Mouse (Mus musculus) midbrain, embryonic 10.5 days (tissue): ENCODE results near the gene Snx18. TPM values are rescaled to one million over a fixed set of nuclear protein-coding genes. Genes with fewer than 3 reads are reported as not detected.

Experiments used
- DNase-seq: peaks from one replicate; pipeline ENCODE4 v3.0.0-alpha.2; 2017; ENCODE audit warnings: low spot score
- H3K27ac ChIP-seq: fragments of 300-500 bp; sonication (generic); replicated peaks from 2 replicates; pipeline ENCODE4 v1.5.1; 2016; ENCODE audit warnings: mild to moderate bottlenecking
- H3K27me3 ChIP-seq: fragments of 300-500 bp; sonication (generic); 2 replicates; pipeline ENCODE4 v1.6.1; 2016; ENCODE audit warnings: low read depth, mild to moderate bottlenecking; ENCODE audit not compliant: poor library complexity, severe bottlenecking
- H3K36me3 ChIP-seq: fragments of 300-500 bp; sonication (generic); 2 replicates; pipeline ENCODE4 v1.6.1; 2016; ENCODE audit warnings: mild to moderate bottlenecking, moderate library complexity
- H3K4me1 ChIP-seq: fragments of 300-500 bp; sonication (generic); 2 replicates; pipeline ENCODE4 v1.6.1; 2016
- H3K4me3 ChIP-seq: fragments of 300-500 bp; sonication (generic); 2 replicates; pipeline ENCODE4 v1.5.1; 2016; ENCODE audit warnings: mild to moderate bottlenecking, moderate library complexity
- H3K9me3 ChIP-seq: fragments of 300-500 bp; sonication (generic); replicated peaks from 2 replicates; pipeline ENCODE4 v1.6.1; 2016; ENCODE audit warnings: mild to moderate bottlenecking
- WGBS: fragments of 180-500 bp; shearing (Covaris S2); methylation state at CpG from one replicate; pipeline ENCODE4 v1.1.7; 2016; 5-methylcytosine and 5-hydroxymethylcytosine counted together
- polyA plus RNA-seq: library from polyadenylated mRNA; unstranded; fragments of >200 nt; fragmentation: Nextera tagmentation; extraction: Ambion mirVana; gene quantifications from 2 replicates; pipeline ENCODE4 v1.2.1, GENCODE M21; 2016

Gene Snx18
- polyA plus RNA-seq, 1 experiment from 2014 or later: 13.0 TPM

DNA sequence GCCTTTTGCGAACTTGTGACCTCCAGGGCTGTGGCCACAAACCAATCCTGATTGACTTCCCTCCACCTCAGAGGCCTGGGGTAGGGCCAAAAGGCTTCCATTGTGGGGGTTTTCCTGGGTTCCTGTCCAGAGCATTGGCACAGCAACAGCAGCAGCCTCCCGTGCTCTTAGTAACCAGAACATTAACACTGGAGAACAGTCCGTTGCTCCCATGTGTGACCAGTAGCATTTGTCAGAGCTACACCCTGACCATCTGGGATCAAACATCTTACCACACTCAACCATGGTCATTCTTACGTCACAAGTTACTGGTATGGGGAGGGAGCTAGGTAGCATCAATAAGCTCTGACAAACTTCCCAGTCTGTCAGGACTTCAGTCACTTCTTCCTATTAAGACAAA is 28.1 kb downstream of the Snx18 start:
- no peak overlapping the region for H3K4me3 ChIP-seq
- 94% methylated on average over 4 of the region's 4 CpGs for WGBS

DNA sequence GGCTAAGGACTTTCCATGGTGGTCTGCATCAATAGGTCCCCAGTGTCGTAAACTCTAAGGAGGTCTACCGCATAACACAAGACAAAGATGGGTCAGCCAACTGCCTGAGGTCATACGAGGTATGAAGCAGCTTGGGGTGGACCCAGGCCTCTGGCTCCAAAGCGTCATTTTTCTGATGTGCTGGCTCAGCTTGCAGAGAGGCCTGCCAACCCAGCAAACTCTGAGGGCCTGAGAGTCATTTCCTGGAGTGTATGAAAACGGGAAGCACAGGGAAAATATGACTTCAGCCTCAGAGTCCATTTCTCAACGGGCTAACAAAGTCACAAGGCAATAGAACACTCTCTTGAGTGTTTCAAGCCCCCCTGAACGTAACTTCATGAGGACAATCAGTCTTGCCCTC is 28.9 kb downstream of the Snx18 start:
- no peaks in the 10 kb centered on the region for H3K9me3 ChIP-seq
- no peak overlapping the region for H3K27ac ChIP-seq
- WGBS: 91% methylated on average over 7 of the region's 7 CpGs
- no peaks in the 10 kb centered on the region; the same call in 1 of the 2 replicates for H3K27me3 ChIP-seq
- H3K4me1 ChIP-seq: peaks cover 25% of the 10 kb centered on the region
- H3K36me3 ChIP-seq: peaks cover 43% of the 10 kb centered on the region
- no peak for DNase-seq
- no peak overlapping the region for H3K4me3 ChIP-seq

More for the DNA sequence above, 28.1 kb downstream of the Snx18 start:
- Histone ChIP-seq H3K36me3 (peaks cover 46% of the 10 kb centered on the region), H3K27ac (no peak overlapping the region), H3K27me3 (no peaks in the 10 kb centered on the region; the same call in 1 of the 2 replicates), H3K9me3 (no peaks in the 10 kb centered on the region), H3K4me1 (peaks cover 25% of the 10 kb centered on the region)
- no peak for DNase-seq

DNA sequence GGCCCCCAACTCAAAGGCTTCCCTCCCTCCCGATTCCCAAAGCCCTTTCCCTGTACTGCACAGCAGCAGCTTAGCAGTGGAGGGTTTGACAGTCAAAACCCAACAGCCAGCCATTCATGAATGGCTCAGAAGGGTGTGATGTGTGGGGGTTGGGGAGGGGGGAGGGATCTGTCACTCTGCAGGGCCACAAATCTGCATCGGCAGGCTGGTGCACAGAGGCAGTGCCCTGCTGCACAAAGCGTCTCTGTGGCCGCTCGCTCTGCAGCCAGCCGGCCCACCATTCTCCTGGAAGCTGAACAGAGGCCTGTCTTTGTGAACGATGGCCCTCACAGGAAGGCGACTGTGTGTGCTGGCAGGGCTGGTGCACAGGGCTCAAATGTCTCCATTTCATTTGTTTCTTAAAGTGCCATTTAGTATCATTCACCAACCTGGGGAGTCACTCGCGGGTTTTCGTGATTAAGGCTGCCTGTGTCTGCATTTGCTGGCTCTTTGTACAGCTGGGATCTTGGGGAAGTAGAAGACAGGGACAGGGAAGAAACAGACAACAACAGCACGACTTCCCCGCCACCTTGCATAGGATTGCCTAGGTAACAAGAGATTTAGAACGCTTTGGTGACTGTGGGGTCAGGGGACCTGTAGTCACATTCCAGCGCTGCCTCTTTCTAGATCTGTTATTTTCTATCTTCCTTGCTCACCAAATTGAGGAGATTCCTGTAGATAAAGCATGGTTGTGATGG is 31.0 kb downstream of the Snx18 start:
- no peaks in the 10 kb centered on the region; the same call in 1 of the 2 replicates for H3K27me3 ChIP-seq
- peaks cover 24% of the 10 kb centered on the region for H3K36me3 ChIP-seq
- peak overlapping the region; percentile 26 for H3K4me3 ChIP-seq
- peak overlapping the region; percentile 84 for H3K27ac ChIP-seq
- 10% methylated on average over 15 of the region's 15 CpGs for WGBS
- DNase-seq: peak; percentile 77
- H3K9me3 ChIP-seq: no peaks in the 10 kb centered on the region
- peaks cover 25% of the 10 kb centered on the region for H3K4me1 ChIP-seq

DNA sequence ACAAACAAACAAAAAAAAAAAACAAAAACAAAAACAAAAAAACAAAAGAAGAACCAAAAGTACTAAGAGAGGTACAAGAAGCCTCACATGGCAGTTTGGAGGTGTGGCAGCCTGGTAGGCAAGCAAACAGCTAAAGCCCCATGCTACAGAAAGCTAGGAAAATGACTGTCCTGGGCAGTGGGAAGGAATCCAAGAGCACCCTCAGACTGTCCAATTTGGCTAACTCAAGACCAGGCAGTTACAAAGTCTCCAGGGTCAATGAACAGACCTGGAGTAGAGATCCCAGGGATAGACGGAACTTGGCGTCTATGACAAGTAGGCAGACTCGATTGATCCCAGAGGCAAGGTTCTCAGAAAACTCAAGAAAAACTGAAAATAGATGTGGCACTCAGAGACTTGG is 32.8 kb downstream of the Snx18 start:
- 97% methylated on average over 3 of the region's 3 CpGs for WGBS
- Histone ChIP-seq H3K36me3 (peaks cover 6% of the 10 kb centered on the region), H3K27me3 (no peaks in the 10 kb centered on the region; the same call in 1 of the 2 replicates)

DNA sequence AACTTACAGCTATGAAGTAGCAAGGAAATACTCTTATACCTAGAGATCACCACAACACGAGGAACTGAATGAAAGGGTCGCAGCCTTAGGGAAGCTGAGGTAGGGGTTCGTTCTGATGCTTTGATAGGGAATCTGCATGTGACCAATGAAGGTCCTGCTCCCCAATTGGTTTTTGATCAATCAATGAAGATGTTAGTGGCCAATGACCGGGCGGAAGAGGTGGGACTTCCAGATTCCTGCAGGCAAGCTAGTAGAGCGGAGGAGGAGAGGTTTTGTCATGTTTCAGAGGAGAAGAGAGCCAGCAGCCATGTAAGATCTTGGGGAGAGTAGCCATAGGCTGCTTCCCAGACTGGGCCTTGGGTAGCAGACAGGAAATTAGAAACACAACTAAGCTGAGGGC is 33.9 kb downstream of the Snx18 start:
- no peak for DNase-seq
- WGBS: 66% methylated on average over 6 of the region's 6 CpGs
- no peaks in the 10 kb centered on the region for H3K9me3 ChIP-seq
- H3K36me3 ChIP-seq: no peaks in the 10 kb centered on the region
- peaks cover 25% of the 10 kb centered on the region for H3K4me1 ChIP-seq
- H3K27me3 ChIP-seq: no peaks in the 10 kb centered on the region; the same call in 1 of the 2 replicates
- no peak overlapping the region for H3K4me3 ChIP-seq
- no peak overlapping the region for H3K27ac ChIP-seq

More for the DNA sequence above, 32.8 kb downstream of the Snx18 start:
- H3K27ac ChIP-seq: no peak overlapping the region
- DNase-seq: no peak
- H3K9me3 ChIP-seq: no peaks in the 10 kb centered on the region
- peaks cover 25% of the 10 kb centered on the region for H3K4me1 ChIP-seq
- H3K4me3 ChIP-seq: no peak overlapping the region

DNA sequence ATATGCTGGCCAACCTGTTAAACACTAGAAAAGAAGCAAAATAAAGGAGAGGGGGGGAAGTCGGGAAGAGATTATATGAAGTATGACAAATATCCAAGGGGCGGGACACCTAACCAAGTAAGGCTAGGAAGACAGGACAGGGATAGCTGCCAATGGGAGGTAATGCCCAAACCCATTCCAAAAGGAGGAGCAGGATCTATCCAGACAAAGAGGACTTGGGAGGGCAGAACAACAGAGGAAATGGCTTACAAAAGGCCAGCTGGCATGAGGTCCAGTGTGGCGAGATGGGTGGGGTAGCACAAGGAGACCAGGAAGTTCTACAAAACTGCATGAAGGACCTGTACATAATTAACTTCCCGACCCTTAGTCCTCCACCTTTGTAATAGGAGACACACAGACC is 34.8 kb downstream of the Snx18 start:
- no peak overlapping the region for H3K27ac ChIP-seq
- H3K36me3 ChIP-seq: no peaks in the 10 kb centered on the region
- H3K4me1 ChIP-seq: peaks cover 25% of the 10 kb centered on the region
- no peak overlapping the region for H3K4me3 ChIP-seq
- no peaks in the 10 kb centered on the region; the same call in 1 of the 2 replicates for H3K27me3 ChIP-seq
- WGBS: 79% methylated on average over 4 of the region's 4 CpGs
- DNase-seq: no peak
- H3K9me3 ChIP-seq: no peaks in the 10 kb centered on the region

DNA sequence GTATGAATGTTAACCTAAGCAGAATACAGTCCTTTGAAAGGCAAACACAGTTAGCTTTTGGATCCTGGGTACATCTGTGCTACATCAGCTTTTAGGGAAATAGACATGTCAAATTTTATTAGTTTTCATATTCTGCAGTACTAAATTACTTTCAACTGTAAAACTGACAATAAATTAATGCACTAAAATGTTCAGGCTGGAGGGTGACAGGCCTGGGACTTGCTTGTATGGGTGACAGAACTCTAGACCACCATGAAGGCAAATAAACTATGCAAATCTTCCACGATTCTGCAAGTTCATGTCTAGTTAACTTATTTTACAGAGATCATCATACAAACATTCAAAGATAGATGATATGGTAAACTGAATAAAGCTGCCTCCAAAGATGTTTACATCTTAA is 36.3 kb downstream of the Snx18 start:
- Histone ChIP-seq H3K9me3 (no peaks in the 10 kb centered on the region), H3K27me3 (no peaks in the 10 kb centered on the region; the same call in 1 of the 2 replicates), H3K4me1 (peaks cover 11% of the 10 kb centered on the region), H3K4me3 (no peak overlapping the region), H3K27ac (no peak overlapping the region), H3K36me3 (no peaks in the 10 kb centered on the region)
- 85% methylated on average over 1 of the region's 1 CpGs for WGBS
- no peak for DNase-seq

DNA sequence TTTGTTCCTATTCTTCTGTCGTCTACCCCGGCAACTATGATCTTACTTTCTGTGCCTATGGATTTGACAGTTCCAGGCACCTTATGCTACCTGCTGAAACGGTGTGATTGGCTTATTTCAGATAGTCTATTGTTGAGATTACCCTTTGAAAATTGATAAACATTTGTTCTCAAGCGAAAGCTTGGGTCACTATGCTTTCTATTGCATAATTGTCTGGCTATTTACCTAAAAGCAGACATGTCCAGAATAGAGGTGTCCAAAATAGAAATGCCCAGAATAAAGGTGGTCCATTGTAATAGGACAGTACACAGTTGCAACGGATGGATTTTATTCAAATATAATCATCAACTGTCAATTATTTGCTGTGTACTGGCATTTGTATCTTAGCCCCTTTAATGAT is 36.9 kb downstream of the Snx18 start:
- no peak overlapping the region for H3K4me3 ChIP-seq
- no peak for DNase-seq
- H3K4me1 ChIP-seq: peaks cover 5% of the 10 kb centered on the region
- no peaks in the 10 kb centered on the region for H3K36me3 ChIP-seq
- no peak overlapping the region for H3K27ac ChIP-seq
- 88% methylated on average over 5 of the region's 5 CpGs for WGBS
- H3K9me3 ChIP-seq: no peaks in the 10 kb centered on the region
- H3K27me3 ChIP-seq: no peaks in the 10 kb centered on the region; the same call in 1 of the 2 replicates

DNA sequence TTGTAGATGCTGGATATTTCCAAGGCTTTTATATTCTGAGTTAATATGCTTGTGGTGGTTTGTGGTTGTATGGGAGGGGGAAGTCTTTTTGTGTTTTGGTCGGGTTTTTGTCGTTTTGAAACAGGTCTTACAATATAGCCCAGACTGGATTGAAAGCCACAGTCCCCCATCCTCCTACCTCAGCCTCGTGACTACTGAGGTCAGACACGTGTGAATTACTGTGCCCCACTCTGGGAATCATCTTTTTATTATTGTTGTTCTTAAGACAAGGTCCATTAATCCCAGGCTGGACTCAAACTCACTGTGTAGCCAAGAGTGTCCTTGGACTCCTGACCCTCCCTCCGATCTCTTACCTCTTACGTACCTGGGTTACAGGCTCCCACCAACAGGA is 38.0 kb downstream of the Snx18 start:
- Histone ChIP-seq H3K4me3 (no peak overlapping the region), H3K27me3 (no peaks in the 10 kb centered on the region), H3K27ac (no peak overlapping the region), H3K4me1 (no peaks in the 10 kb centered on the region), H3K9me3 (no peaks in the 10 kb centered on the region), H3K36me3 (no peaks in the 10 kb centered on the region)
- WGBS: 84% methylated on average over 6 of the region's 6 CpGs
- no peak for DNase-seq

DNA sequence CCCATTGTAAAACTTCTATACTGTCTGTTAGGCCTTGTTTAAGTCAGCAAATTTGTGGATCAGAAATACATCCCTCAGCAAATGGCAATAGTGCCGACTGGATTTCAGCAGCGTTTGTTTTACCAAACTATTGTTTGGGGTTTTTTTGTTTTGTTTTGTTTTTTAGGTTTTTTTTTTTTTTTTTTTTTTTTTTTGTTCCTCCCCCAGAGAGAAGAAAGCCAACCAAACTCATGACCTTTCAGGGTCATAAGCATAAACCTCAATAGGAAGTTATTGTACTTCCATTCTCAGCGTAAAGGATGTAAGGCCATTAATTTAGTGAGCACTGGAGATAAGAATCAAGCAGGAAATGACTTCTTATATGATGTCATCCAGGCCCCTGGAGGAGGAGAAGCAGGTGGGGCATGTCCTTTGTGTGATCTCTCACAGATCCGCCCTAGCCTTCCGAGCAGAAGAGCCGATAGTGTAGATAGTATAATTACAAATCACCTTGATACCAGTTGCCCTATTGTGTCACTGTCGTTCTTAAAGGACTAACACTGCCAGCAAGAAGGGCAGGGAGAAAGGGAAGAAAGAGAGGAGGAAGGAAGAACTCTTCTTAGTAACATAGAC is 38.5 kb downstream of the Snx18 start:
- no peak for DNase-seq
- no peaks in the 10 kb centered on the region for H3K36me3 ChIP-seq
- no peaks in the 10 kb centered on the region for H3K9me3 ChIP-seq
- H3K4me1 ChIP-seq: no peaks in the 10 kb centered on the region
- H3K27me3 ChIP-seq: no peaks in the 10 kb centered on the region
- WGBS: 78% methylated on average over 7 of the region's 7 CpGs
- H3K27ac ChIP-seq: no peak overlapping the region
- no peak overlapping the region for H3K4me3 ChIP-seq

DNA sequence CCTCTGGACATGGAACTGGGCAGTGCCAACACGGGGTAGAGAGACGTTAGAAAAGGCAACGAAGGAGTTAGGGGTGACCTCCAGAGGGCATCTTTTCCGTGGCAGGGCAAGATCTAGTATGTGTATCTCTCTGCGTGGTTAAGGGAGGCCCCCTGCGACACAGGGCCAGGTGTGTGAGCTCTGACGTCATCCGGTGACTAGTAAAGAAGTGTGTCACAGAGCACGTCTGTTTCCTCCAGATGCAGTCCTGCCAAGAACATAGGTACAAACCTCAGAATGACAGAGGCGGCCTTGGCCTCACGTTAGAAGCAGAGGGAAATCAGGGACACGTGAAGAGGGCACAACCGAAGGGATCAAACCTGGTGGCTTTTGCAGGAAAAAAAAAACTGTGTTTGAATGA is 44.1 kb downstream of the Snx18 start:
- no peak for DNase-seq

DNA sequence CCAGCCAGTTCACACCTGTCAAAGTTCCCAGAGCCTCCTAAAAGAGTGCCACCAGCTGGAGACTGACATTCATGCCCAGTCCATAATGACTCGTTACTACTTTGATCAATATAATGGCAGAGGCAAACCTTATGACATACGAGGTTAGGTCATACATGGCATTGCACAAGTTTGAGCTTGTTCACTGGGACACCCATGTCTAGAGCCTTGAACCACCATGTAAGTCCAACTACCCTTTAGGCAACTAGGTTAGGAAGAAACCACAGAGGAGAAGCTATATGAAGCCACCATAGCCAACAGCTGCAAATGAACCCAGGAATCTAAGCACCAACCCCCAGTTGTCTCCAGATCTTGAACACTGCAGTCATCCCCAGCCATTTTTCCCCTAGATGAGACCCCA is 45.0 kb downstream of the Snx18 start:
- DNase-seq: no peak
- no peaks in the 10 kb centered on the region for H3K9me3 ChIP-seq
- no peaks in the 10 kb centered on the region for H3K36me3 ChIP-seq
- no peaks in the 10 kb centered on the region for H3K4me1 ChIP-seq
- H3K4me3 ChIP-seq: no peak overlapping the region
- no peaks in the 10 kb centered on the region for H3K27me3 ChIP-seq
- H3K27ac ChIP-seq: no peak overlapping the region
- WGBS: 92% methylated on average over 2 of the region's 2 CpGs

More for the DNA sequence above, 44.1 kb downstream of the Snx18 start:
- H3K36me3 ChIP-seq: no peaks in the 10 kb centered on the region
- H3K4me1 ChIP-seq: no peaks in the 10 kb centered on the region
- H3K9me3 ChIP-seq: no peaks in the 10 kb centered on the region
- WGBS: 86% methylated on average over 13 of the region's 13 CpGs
- H3K27ac ChIP-seq: no peak overlapping the region
- no peaks in the 10 kb centered on the region for H3K27me3 ChIP-seq
- no peak overlapping the region for H3K4me3 ChIP-seq

DNA sequence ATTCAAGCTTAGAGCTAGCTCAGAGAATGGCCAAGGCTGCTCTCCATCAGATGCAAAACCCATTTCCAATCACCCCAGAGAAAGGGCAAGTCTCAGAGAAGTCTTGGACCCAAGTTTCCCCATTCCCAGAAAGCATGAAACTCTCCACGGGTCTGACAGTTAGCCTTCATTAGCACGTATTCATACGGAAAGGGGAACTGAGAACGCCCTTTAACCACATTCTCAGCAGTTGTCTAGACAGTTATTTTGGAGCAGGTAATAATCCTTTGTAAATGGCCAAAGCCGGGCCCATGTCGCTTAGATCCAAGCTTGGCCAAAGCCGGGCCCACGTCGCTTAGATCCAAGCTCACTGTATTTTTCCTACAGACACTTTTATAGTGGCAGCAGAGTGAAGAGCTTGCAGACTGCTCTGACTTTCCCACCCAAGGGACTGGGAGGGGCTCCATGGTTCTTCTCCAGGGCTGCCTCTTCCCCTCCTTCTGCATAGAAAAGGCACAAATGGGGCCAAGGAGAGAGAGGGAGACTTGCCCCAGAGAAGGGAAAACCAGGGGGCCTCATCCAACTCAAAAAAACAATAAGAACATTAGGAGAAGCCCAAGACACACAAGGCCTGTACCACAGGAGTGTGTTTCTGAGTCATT is 46.2 kb downstream of the Snx18 start:
- Histone ChIP-seq H3K9me3 (no peaks in the 10 kb centered on the region), H3K27ac (no peak overlapping the region), H3K36me3 (no peaks in the 10 kb centered on the region), H3K4me3 (no peak overlapping the region), H3K4me1 (no peaks in the 10 kb centered on the region), H3K27me3 (no peaks in the 10 kb centered on the region)
- 85% methylated on average over 9 of the region's 9 CpGs for WGBS
- no peak for DNase-seq
